Mouse (Mus musculus) hematopoietic stem cell, adult 5-6 weeks (primary cell): Measurements from ENCODE around the gene Hook2. TPM values are rescaled to one million over a fixed set of nuclear protein-coding genes. Genes with fewer than 3 reads are reported as not detected.

Source experiments
- ATAC-seq, 2 experiments: fragments of 125-278 bp in 1 of 2; replicated peaks in 1 of 2; 2 replicates each; pipeline ENCODE4 v1.8.0; 2016 to 2017; ENCODE audit warnings: inconsistent platforms in 2 of 2, mild to moderate bottlenecking in 2 of 2, moderate number of reproducible peaks in 2 of 2, low read depth in 1 of 2, moderate TSS enrichment in 1 of 2; ENCODE audit not compliant: low FRiP score in 2 of 2, poor library complexity in 2 of 2, severe bottlenecking in 2 of 2, insufficient read depth in 1 of 2, low TSS enrichment in 1 of 2
- total RNA-seq: library from RNA; stranded (forward); fragments of 172-1452, 232-1000 nt; gene quantifications from 2 replicates; pipeline ENCODE4 v1.2.3, GENCODE M21; 2017

Hook2 gene
- total RNA-seq, 1 experiment from 2014 or later = 17.9 TPM

- ATAC-seq = peak in 1 of 2 experiments; percentile 31; a peak in 1 of 4 replicates
These were observed 20.8 kb downstream of the Hook2 start for GRCm38 (mm10) chr8:85011242-85011641.

GRCm38 (mm10) chr8:85013230-85013840, 22.9 kb downstream of the Hook2 start:
- peak; percentile 73 to 79 for ATAC-seq

- no peak for ATAC-seq
These were observed 24.0 kb downstream of the Hook2 start, which contains the start of gene Best2 for GRCm38 (mm10) chr8:85014431-85014830. Best2 (minus strand) TSS chr8:85014531.

- no peak for ATAC-seq
These were observed 26.3 kb downstream of the Hook2 start for GRCm38 (mm10) chr8:85016724-85017123.

- ATAC-seq = no peak
These were observed 26.8 kb downstream of the Hook2 start for GRCm38 (mm10) chr8:85017209-85017608.

GRCm38 (mm10) chr8:85021514-85022055, 31.2 kb downstream of the Hook2 start:
- no peak for ATAC-seq

GRCm38 (mm10) chr8:85023846-85024245, 33.4 kb downstream of the Hook2 start:
- ATAC-seq = no peak

- ATAC-seq = peak; percentile 90
These were observed 34.9 kb downstream of the Hook2 start, which contains the start of gene Asna1 for GRCm38 (mm10) chr8:85025098-85025932. Asna1 (minus strand) TSS chr8:85025281.

- ATAC-seq = peak; percentile 83 to 85
These were observed 36.5 kb downstream of the Hook2 start, which contains the start of gene Trir for GRCm38 (mm10) chr8:85026670-85027515. Trir (plus strand) TSS chr8:85026823.

- ATAC-seq = no peak
These were observed 37.1 kb downstream of the Hook2 start for GRCm38 (mm10) chr8:85027516-85027855.

- ATAC-seq = no peak
These were observed 37.5 kb downstream of the Hook2 start for GRCm38 (mm10) chr8:85027922-85028321.

GRCm38 (mm10) chr8:85029271-85029670, 38.9 kb downstream of the Hook2 start:
- no peak for ATAC-seq

GRCm38 (mm10) chr8:85032622-85033311, 42.4 kb downstream of the Hook2 start:
- ATAC-seq = no peak

GRCm38 (mm10) chr8:85033867-85034266, 43.5 kb downstream of the Hook2 start:
- ATAC-seq = no peak

- ATAC-seq = peak in 1 of 2 experiments; percentile 38; a peak in 1 of 4 replicates
These were observed 44.4 kb downstream of the Hook2 start for GRCm38 (mm10) chr8:85034764-85035163.

- no peak for ATAC-seq
These were observed 44.8 kb downstream of the Hook2 start for GRCm38 (mm10) chr8:85035165-85035727.
